Mouse (Mus musculus) brown adipose tissue, adult 24 weeks (tissue): ENCODE results near the gene Ciapin1. TPM values are rescaled to one million over a fixed set of nuclear protein-coding genes. Genes with fewer than 3 reads are reported as not detected.

Experiments used
- H3K27ac ChIP-seq: fragments of 200-500 bp; replicated peaks from 2 replicates; pipeline ENCODE4 v1.5.1; 2012; ENCODE audit warnings: low read depth, mild to moderate bottlenecking, low read length
- H3K4me1 ChIP-seq: fragments of 200-500 bp; 2 replicates; pipeline ENCODE4 v1.6.1; 2012; ENCODE audit warnings: low read length, mixed read lengths; ENCODE audit not compliant: control insufficient read depth, insufficient read depth, insufficient read length
- H3K4me3 ChIP-seq: fragments of 200-500 bp; 2 replicates; pipeline ENCODE4 v1.5.1; 2012; ENCODE audit warnings: low read depth, mild to moderate bottlenecking, low read length, moderate library complexity; ENCODE audit not compliant: insufficient read depth
- polyA plus RNA-seq: library from polyadenylated mRNA; stranded (reverse); fragments of >200 nt; gene quantifications from 2 replicates; pipeline ENCODE4 v1.2.4, GENCODE M21; 2012; ENCODE audit not compliant: missing spikeins, insufficient read depth, insufficient read length

Gene Ciapin1
- polyA plus RNA-seq, 1 experiment, result 61.4 TPM

DNA sequence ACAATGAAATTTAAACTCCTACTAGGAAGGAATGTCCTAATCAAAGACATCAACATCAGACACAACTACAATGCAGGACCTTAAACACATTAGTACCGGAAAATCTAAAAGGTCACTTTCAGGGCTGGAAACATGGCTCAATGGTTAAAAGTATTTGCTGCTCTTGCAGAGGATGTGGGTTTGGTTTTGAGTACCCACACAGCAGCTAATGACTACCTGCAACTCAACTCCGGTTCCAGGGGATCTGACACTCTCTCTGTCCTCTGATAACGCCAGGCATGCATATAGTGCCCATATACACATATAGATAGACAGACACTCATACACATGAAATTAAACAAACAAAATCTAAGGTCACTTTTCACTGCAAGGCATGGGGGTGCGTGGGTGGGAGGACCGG, 11.9 kb downstream of the Ciapin1 start:
- Histone ChIP-seq H3K4me3 (no peak overlapping the region), H3K27ac (no peak overlapping the region), H3K4me1 (no peaks in the 10 kb centered on the region)

- Histone ChIP-seq H3K27ac (no peak overlapping the region), H3K4me3 (no peak overlapping the region), H3K4me1 (no peaks in the 10 kb centered on the region)
Measured at GRCm38 (mm10) chr8:94825170-94825569, 13.0 kb downstream of the Ciapin1 start.

DNA sequence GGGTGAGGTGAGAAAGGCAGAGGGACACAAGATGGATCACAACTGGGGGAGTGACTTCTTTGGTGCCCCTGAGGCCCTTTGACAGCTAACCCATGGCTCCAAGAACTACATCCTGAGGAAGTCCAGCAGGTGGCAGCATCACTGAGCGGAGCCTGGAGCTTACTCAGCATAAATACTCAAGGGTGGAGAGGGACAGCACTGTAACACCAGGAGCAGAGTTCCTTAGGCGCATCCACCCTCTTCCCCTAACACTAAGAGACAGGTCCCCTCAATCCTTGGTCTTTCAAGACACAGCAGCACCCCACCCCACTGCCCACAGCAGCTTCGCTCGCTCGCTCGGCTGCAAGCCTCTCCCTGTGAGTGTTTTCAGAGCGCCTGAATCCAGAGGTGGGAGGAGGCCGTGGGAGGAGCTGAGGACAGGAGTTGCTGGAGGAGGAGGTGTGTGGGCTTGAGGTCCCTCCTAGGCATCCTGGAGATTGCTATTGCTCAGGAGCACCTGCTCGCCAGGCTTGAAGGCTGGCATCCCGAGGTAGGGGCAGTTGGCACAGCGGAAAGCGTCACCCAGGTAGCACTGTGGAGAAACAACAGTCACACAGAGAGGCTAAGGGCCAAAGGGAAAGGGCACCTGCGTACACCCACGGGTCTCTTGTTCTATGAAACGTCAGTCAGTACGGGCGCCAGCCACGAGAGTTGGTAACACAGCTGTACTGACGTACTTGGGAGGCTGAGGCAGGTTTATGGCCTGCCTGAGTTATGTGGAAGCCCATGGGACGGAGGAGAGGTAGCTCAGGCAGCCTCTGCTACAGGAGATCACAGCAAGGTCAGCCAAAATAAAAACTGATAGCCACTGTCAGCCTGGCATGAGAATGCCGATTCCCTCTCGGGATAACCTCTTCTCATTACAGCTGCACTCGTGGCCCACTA, 15.3 kb downstream of the Ciapin1 start:
- Histone ChIP-seq H3K4me1 (no peaks in the 10 kb centered on the region), H3K27ac (no peak overlapping the region), H3K4me3 (no peak overlapping the region)

DNA sequence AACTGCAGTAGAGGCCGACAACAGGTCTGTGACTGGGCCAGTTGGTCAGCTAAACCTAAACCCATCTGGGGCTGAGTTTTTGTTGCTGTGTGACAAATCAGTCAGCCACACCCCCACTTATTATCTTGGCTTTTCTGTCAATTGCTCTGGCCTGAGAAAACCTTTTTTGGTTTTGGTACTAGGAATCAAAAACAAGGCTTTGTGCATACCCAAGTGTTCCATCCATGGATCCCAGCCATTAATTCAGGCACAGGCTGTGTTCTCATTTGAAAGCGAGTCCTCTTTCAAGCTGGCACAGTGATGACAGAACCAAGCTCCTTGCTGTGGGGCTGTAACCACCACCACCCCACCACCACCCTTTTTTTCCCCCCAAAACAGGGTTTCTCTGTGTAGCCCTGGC, 16.8 kb downstream of the Ciapin1 start:
- no peak overlapping the region for H3K4me3 ChIP-seq
- H3K4me1 ChIP-seq, result no peaks in the 10 kb centered on the region
- H3K27ac ChIP-seq, result no peak overlapping the region

GRCm38 (mm10) chr8:94820553-94820952, 17.6 kb downstream of the Ciapin1 start:
- no peaks in the 10 kb centered on the region for H3K4me1 ChIP-seq
- H3K27ac ChIP-seq, result no peak overlapping the region
- no peak overlapping the region for H3K4me3 ChIP-seq

- no peak overlapping the region for H3K27ac ChIP-seq
- H3K4me3 ChIP-seq, result no peak overlapping the region
- no peaks in the 10 kb centered on the region for H3K4me1 ChIP-seq
Measured at GRCm38 (mm10) chr8:94819671-94820179, 18.4 kb downstream of the Ciapin1 start.

GRCm38 (mm10) chr8:94817933-94818332, 20.2 kb downstream of the Ciapin1 start:
- no peak overlapping the region for H3K27ac ChIP-seq
- H3K4me3 ChIP-seq, result no peak overlapping the region

DNA sequence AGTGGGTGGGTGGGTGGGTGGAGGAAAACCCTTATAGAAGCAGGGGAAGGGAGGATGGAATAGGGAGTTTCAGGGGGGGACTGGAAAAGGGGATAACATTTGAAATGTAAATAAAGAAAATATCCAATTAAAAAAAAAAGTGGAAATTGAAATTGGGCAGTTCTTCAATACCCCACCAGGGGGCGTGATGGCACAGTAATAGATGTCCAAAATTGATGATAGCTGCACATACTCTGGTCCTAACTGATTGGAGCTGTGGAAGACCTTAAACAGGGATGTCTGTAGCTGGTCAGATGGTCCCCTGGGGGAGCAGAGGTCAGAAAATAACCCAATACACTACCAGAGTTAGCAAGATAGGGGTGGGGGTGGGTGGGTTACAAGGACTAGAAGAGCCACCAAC, 23.6 kb downstream of the Ciapin1 start:
- no peak overlapping the region for H3K4me3 ChIP-seq
- no peak overlapping the region for H3K27ac ChIP-seq
- H3K4me1 ChIP-seq, result no peaks in the 10 kb centered on the region

More at GRCm38 (mm10) chr8:94817933-94818332, 20.2 kb downstream of the Ciapin1 start:
- no peaks in the 10 kb centered on the region for H3K4me1 ChIP-seq

GRCm38 (mm10) chr8:94812645-94813098, 25.5 kb downstream of the Ciapin1 start:
- H3K4me3 ChIP-seq, result no peak overlapping the region
- no peak overlapping the region for H3K27ac ChIP-seq
- no peaks in the 10 kb centered on the region for H3K4me1 ChIP-seq

- H3K4me3 ChIP-seq, result no peak overlapping the region
- H3K4me1 ChIP-seq, result no peaks in the 10 kb centered on the region
- H3K27ac ChIP-seq, result no peak overlapping the region
Measured at GRCm38 (mm10) chr8:94811654-94812053, 26.5 kb downstream of the Ciapin1 start.

- Histone ChIP-seq H3K4me1 (no peaks in the 10 kb centered on the region), H3K4me3 (no peak overlapping the region), H3K27ac (no peak overlapping the region)
Measured at GRCm38 (mm10) chr8:94810855-94811254, 27.3 kb downstream of the Ciapin1 start.

DNA sequence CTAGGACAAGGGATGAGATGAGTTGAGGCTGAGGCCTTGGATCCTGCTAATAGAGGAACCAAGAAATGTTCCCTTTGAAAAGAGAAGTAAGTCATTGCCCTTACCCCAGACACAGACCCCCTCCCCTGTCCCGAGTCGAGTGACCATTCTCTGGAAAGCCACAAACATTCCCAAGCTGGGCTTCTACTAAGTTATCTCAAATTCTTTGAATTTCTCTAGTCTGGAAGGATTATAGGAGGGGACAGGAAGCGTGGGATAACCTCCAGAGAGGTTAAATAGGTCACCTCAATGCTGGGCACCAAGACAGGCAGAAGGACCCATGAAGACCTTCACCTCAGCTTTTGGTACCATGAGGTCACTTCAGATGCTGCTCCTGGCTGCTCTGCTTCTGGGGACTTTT, 28.0 kb downstream of the Ciapin1 start, which contains the start of gene Ccl17:
TSS of gene Ccl17 (plus strand) at position 301 of the 400 bp plus-strand sequence.
- Histone ChIP-seq H3K27ac (no peak within 1 kb of the TSS), H3K4me3 (no peak within 1 kb of the TSS), H3K4me1 (no peaks in the 10 kb centered on the region)

GRCm38 (mm10) chr8:94808372-94808771, 29.8 kb downstream of the Ciapin1 start:
- H3K4me3 ChIP-seq, result no peak overlapping the region

DNA sequence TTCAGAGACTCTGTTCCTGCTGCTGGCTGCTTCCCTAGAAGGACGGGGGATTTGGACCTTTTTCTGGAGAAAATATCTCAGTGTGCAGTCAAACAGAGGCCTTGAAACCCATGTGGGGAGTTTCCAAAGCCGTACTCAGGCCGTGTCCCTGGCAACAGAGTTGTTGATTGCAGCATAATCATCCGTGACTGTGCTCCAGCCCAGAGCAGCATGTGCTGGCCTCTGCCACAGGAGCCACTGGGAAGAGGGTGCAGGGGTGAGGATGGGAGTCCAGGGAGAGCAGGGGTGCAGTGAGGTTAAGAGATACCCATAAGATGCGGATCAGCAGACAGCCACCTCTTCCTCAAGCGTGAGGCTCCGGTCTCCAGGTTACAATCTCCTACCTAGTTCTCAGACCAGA, 30.7 kb downstream of the Ciapin1 start:
- no peak overlapping the region for H3K4me3 ChIP-seq
- H3K27ac ChIP-seq, result no peak overlapping the region
- H3K4me1 ChIP-seq, result no peaks in the 10 kb centered on the region

More at GRCm38 (mm10) chr8:94808372-94808771, 29.8 kb downstream of the Ciapin1 start:
- no peak overlapping the region for H3K27ac ChIP-seq
- no peaks in the 10 kb centered on the region for H3K4me1 ChIP-seq

GRCm38 (mm10) chr8:94805811-94806210, 32.3 kb downstream of the Ciapin1 start:
- Histone ChIP-seq H3K4me1 (peaks cover 3% of the 10 kb centered on the region), H3K4me3 (no peak overlapping the region), H3K27ac (no peak overlapping the region)
